Comparison of ENCODE assay signal across 20 mouse cellular contexts in genomic region chr14:54416830-54417229, GRCm38 (mm10). TPM values are rescaled to one million over a fixed set of nuclear protein-coding genes. Genes with fewer than 3 reads are reported as not detected.
A peak's percentile ranks its signal among the peaks of the same experiment; 100 is the strongest.
DNase-seq lines count a peak whose midpoint lies in the region; ATAC-seq and TF ChIP-seq lines count a peak whose summit lies in the region.
"Had no signal": no experiment of that assay in that cellular context is flagged by ENCODE, and none has a peak within 500 bp of the region (broad histone marks: within the 10 kb centered on the region; RNA-seq: fewer than 3 reads in every experiment).

No protein-coding gene starts in this region.

- DNase-seq in heart, postnatal 4 days = no peak
- no peak for DNase-seq in lung, adult 2 months
- DNase-seq in MEL-GATA-1-ER (ENCODE audit: extremely low read depth, low read depth) = peak; percentile 46
- DNase-seq in splenic B cell, adult 2 months (ENCODE audit: low read depth, low spot score) = peak; percentile 38
- DNase-seq in yolk sac, embryonic 10.5 days (ENCODE audit: low spot score) = no peak
- DNase-seq: adrenal gland, postnatal 36 days; cerebellum, adult 8-10 months; forebrain, postnatal 0 days; kidney, adult 11 months; right cerebral cortex, adult 18-20 months had no signal

- no peaks in the 10 kb centered on the region for H3K9me3 ChIP-seq in heart, embryonic 12.5 days (replicated peaks)
- no peaks in the 10 kb centered on the region for H3K9me3 ChIP-seq in lung, embryonic 16.5 days (ENCODE audit: control insufficient read depth, low read length)
- no peaks in the 10 kb centered on the region; the same call in 1 of the 2 replicates for H3K9me3 ChIP-seq in intestine, embryonic 15.5 days
- H3K9me3 ChIP-seq: embryonic facial prominence, embryonic 12.5 days; limb, embryonic 10.5 days; megakaryocyte, embryonic 14.5 days had no signal

- no peaks in the 10 kb centered on the region for H3K36me3 ChIP-seq in heart, embryonic 12.5 days
- H3K36me3 ChIP-seq in lung, embryonic 16.5 days (ENCODE audit: control insufficient read depth, insufficient read depth, low read length) = no peaks in the 10 kb centered on the region
- no peaks in the 10 kb centered on the region for H3K36me3 ChIP-seq in splenic B cell, adult 2 months (ENCODE audit: control insufficient read depth, insufficient read depth, low read length, poor library complexity, severe bottlenecking)
- no peaks in the 10 kb centered on the region for H3K36me3 ChIP-seq in intestine, embryonic 15.5 days
- H3K36me3 ChIP-seq: embryonic facial prominence, embryonic 12.5 days; limb, embryonic 10.5 days had no signal

- no peaks in the 10 kb centered on the region for H3K27me3 ChIP-seq in heart, embryonic 12.5 days (replicated peaks)
- H3K27me3 ChIP-seq in lung, embryonic 16.5 days (ENCODE audit: control insufficient read depth, insufficient read depth, low read depth, low read length) = no peaks in the 10 kb centered on the region
- H3K27me3 ChIP-seq in splenic B cell, adult 2 months (ENCODE audit: control insufficient read depth, insufficient read depth, low read length, poor library complexity, severe bottlenecking) = no peaks in the 10 kb centered on the region
- H3K27me3 ChIP-seq in intestine, embryonic 15.5 days (replicated peaks) = no peaks in the 10 kb centered on the region
- H3K27me3 ChIP-seq: megakaryocyte, embryonic 14.5 days had no signal

- H3K4me2 ChIP-seq in heart, embryonic 12.5 days = peak overlapping the region; percentile 60
- H3K4me2 ChIP-seq in lung, embryonic 16.5 days (ENCODE audit: low read depth, low read length) = no peak overlapping the region
- no peak overlapping the region for H3K4me2 ChIP-seq in intestine, embryonic 15.5 days (replicated peaks)

- ATAC-seq in heart, embryonic 12.5 days (ENCODE audit: insufficient number of reproducible peaks, low FRiP score) = no peak
- no peak for ATAC-seq in lung, embryonic 16.5 days (ENCODE audit: low read depth)
- ATAC-seq in intestine, embryonic 15.5 days = no peak
- ATAC-seq: activated CD4-positive, CD25-positive, alpha-beta regulatory T cell, adult 4 months; forebrain, postnatal 0 days; hindbrain, embryonic 16.5 days had no signal

- H3K4me1 ChIP-seq in heart, embryonic 12.5 days (replicated peaks) = peaks cover 36% of the 10 kb centered on the region
- peaks cover 33% of the 10 kb centered on the region for H3K4me1 ChIP-seq in lung, embryonic 16.5 days (replicated peaks; ENCODE audit: control insufficient read depth, insufficient read depth, low read length)
- peaks cover 10% of the 10 kb centered on the region; the same call in 1 of the 2 replicates for H3K4me1 ChIP-seq in lung, adult 2 months (ENCODE audit: control insufficient read depth, insufficient read depth, low read length)
- H3K4me1 ChIP-seq in intestine, embryonic 15.5 days (replicated peaks) = peaks cover 28% of the 10 kb centered on the region

- TF ChIP-seq POLR2A in lung, adult 2 months (IDR thresholded peaks at IDR 0.05; ENCODE audit: borderline replicate concordance, extremely low read depth, low read depth, low read length) = no peak

- 63% methylated on average over 4 of the region's 4 CpGs for WGBS in heart, embryonic 12.5 days
- 79% methylated on average over 4 of the region's 4 CpGs for WGBS in lung, embryonic 16.5 days
- 89% methylated on average over 4 of the region's 4 CpGs for WGBS in lung, adult 2 months
- 91% methylated on average over 4 of the region's 4 CpGs for WGBS in intestine, embryonic 15.5 days

- H3K27ac ChIP-seq in heart, embryonic 12.5 days (ENCODE audit: poor library complexity, severe bottlenecking) = no peak overlapping the region
- peak overlapping the region; percentile 19 for H3K27ac ChIP-seq in lung, embryonic 16.5 days (ENCODE audit: low read length)
- H3K27ac ChIP-seq in intestine, embryonic 15.5 days = no peak overlapping the region
- H3K27ac ChIP-seq: embryonic facial prominence, embryonic 12.5 days had no signal

- no peak overlapping the region for H3K4me3 ChIP-seq in heart, embryonic 12.5 days
- H3K4me3 ChIP-seq in lung, embryonic 16.5 days (ENCODE audit: low read length) = no peak overlapping the region
- no peak overlapping the region for H3K4me3 ChIP-seq in lung, adult 2 months (replicated peaks; ENCODE audit: extremely low read depth, low read depth, low read length)
- H3K4me3 ChIP-seq in intestine, embryonic 15.5 days (replicated peaks) = no peak overlapping the region
- H3K4me3 ChIP-seq: megakaryocyte, embryonic 14.5 days had no signal

- 0 out of 2 replicates have a peak overlapping the region, but pooled peaks have one; percentile 60 for H3K9ac ChIP-seq in heart, embryonic 12.5 days
- no peak overlapping the region for H3K9ac ChIP-seq in lung, embryonic 16.5 days (ENCODE audit: low read length)
- H3K9ac ChIP-seq in intestine, embryonic 15.5 days = no peak overlapping the region
- H3K9ac ChIP-seq: embryonic facial prominence, embryonic 12.5 days; forebrain, postnatal 0 days; lung, embryonic 14.5 days had no signal

- TF ChIP-seq CTCF in lung, adult 2 months (IDR thresholded peaks at IDR 0.05; ENCODE audit: insufficient read depth, low read length) = no peak

RNA-seq across cellular contexts. Expression of gene Slc7a7, which starts 0.8 kb away (rescaled TPM):
- polyA plus RNA-seq in heart, embryonic 12.5 days (2016; fragmentation: Nextera tagmentation; extraction: Ambion mirVana) = 8.0 and 8.3 TPM in 2 replicates
- total RNA-seq in heart, postnatal 4 days (2021) = 1 to 10 TPM; 5.2 to 7.8 TPM
- polyA plus RNA-seq in lung, embryonic 16.5 days (2015; fragmentation: Nextera tagmentation; extraction: Ambion mirVana) = 14.2 and 17.0 TPM in 2 replicates
- 23.1 and 29.2 TPM in 2 replicates for polyA plus RNA-seq in lung, adult 2 months (2012; rRNA removed)
- 51.0 and 56.3 TPM in 2 replicates for polyA plus RNA-seq in intestine, embryonic 15.5 days (2015; fragmentation: Nextera tagmentation; extraction: Ambion mirVana)

RNA-seq across cellular contexts. Expression of gene Mrpl52, which starts 9.9 kb away (rescaled TPM):
- 284 and 290 TPM in 2 replicates for polyA plus RNA-seq in heart, embryonic 12.5 days (2016; fragmentation: Nextera tagmentation; extraction: Ambion mirVana)
- 100 to 1,000 TPM; 185 to 194 TPM for total RNA-seq in heart, postnatal 4 days (2021)
- polyA plus RNA-seq in lung, embryonic 16.5 days (2015; fragmentation: Nextera tagmentation; extraction: Ambion mirVana) = 258 and 287 TPM in 2 replicates
- polyA plus RNA-seq in lung, adult 2 months (2012; rRNA removed) = 185 and 290 TPM in 2 replicates
- 270 and 308 TPM in 2 replicates for polyA plus RNA-seq in intestine, embryonic 15.5 days (2015; fragmentation: Nextera tagmentation; extraction: Ambion mirVana)

RNA-seq across cellular contexts. Expression of gene Mmp14, which starts 14.6 kb away (rescaled TPM):
- polyA plus RNA-seq in heart, embryonic 12.5 days (2016; fragmentation: Nextera tagmentation; extraction: Ambion mirVana) = 127 and 129 TPM in 2 replicates
- total RNA-seq in heart, postnatal 4 days (2021) = 100 to 1,000 TPM; 129 to 131 TPM
- 176 and 183 TPM in 2 replicates for polyA plus RNA-seq in lung, embryonic 16.5 days (2015; fragmentation: Nextera tagmentation; extraction: Ambion mirVana)
- polyA plus RNA-seq in lung, adult 2 months (2012; rRNA removed) = 119 and 130 TPM in 2 replicates
- polyA plus RNA-seq in intestine, embryonic 15.5 days (2015; fragmentation: Nextera tagmentation; extraction: Ambion mirVana) = 110 and 112 TPM in 2 replicates
- total RNA-seq: granulocyte monocyte progenitor cell, adult 5-6 weeks had no signal

RNA-seq across cellular contexts. Expression of gene Lrp10, which starts 47.1 kb away (rescaled TPM):
- polyA plus RNA-seq in heart, embryonic 12.5 days (2016; fragmentation: Nextera tagmentation; extraction: Ambion mirVana) = 50.3 and 55.8 TPM in 2 replicates
- total RNA-seq in heart, postnatal 4 days (2021) = 10 to 100 TPM; 81.3 to 81.5 TPM
- 61.9 and 64.2 TPM in 2 replicates for polyA plus RNA-seq in lung, embryonic 16.5 days (2015; fragmentation: Nextera tagmentation; extraction: Ambion mirVana)
- polyA plus RNA-seq in lung, adult 2 months (2012; rRNA removed) = 184 and 199 TPM in 2 replicates
- polyA plus RNA-seq in intestine, embryonic 15.5 days (2015; fragmentation: Nextera tagmentation; extraction: Ambion mirVana) = 57.2 and 60.6 TPM in 2 replicates

RNA-seq across cellular contexts. Expression of gene Oxa1l, which starts 56.2 kb away (rescaled TPM):
- polyA plus RNA-seq in heart, embryonic 12.5 days (2016; fragmentation: Nextera tagmentation; extraction: Ambion mirVana) = 53.3 and 57.6 TPM in 2 replicates
- 100 to 1,000 TPM; 114 to 126 TPM for total RNA-seq in heart, postnatal 4 days (2021)
- polyA plus RNA-seq in lung, embryonic 16.5 days (2015; fragmentation: Nextera tagmentation; extraction: Ambion mirVana) = 40.3 and 46.2 TPM in 2 replicates
- polyA plus RNA-seq in lung, adult 2 months (2012; rRNA removed) = 95.3 and 98.1 TPM in 2 replicates
- polyA plus RNA-seq in intestine, embryonic 15.5 days (2015; fragmentation: Nextera tagmentation; extraction: Ambion mirVana) = 41.7 and 48.8 TPM in 2 replicates

Comparison
In these comparisons a context has a peak if more than half of its experiments do, and no peak if none do; other contexts are left out.
1. DNase-seq: peak in MEL-GATA-1-ER (single experiment) and splenic B cell, adult 2 months (single experiment); none in heart, postnatal 4 days (single experiment), lung, adult 2 months (single experiment) and yolk sac, embryonic 10.5 days (single experiment).